Mouse (Mus musculus): ENCODE data around the gene A930018P22Rik. TPM values are rescaled to one million over a fixed set of nuclear protein-coding genes. Genes with fewer than 3 reads are reported as not detected.
"Not testable (repeated sequence)": the region's sequence is repeated elsewhere in the genome, so short reads cannot be mapped to it uniquely, and the experiment has no call there.

The A930018P22Rik gene
- polyA plus RNA-seq (2015; fragmentation: Nextera tagmentation; extraction: Ambion mirVana), result not detected in 2 replicates

GRCm38 (mm10) chr2:104122505-104123378 lies at the start of gene A930018P22Rik:
TSS of gene A930018P22Rik (plus strand) at chr2:104122769.
- ATAC-seq (ENCODE audit: low FRiP score), result peak; percentile 95
- Histone ChIP-seq H3K4me2 (peak within 1 kb of the TSS; percentile 91), H3K4me1 (replicated peaks) (peaks cover 8% of the 10 kb centered on the region), H3K36me3 (no peaks in the 10 kb centered on the region), H3K4me3 (peak within 1 kb of the TSS; percentile 69), H3K9me3 (no peaks in the 10 kb centered on the region), H3K27me3 (peaks cover 28% of the 10 kb centered on the region), H3K27ac (no peak within 1 kb of the TSS), H3K9ac (peak within 1 kb of the TSS; percentile 83)
- under 1% methylated on average over 74 of the region's 74 CpGs for WGBS

DNA sequence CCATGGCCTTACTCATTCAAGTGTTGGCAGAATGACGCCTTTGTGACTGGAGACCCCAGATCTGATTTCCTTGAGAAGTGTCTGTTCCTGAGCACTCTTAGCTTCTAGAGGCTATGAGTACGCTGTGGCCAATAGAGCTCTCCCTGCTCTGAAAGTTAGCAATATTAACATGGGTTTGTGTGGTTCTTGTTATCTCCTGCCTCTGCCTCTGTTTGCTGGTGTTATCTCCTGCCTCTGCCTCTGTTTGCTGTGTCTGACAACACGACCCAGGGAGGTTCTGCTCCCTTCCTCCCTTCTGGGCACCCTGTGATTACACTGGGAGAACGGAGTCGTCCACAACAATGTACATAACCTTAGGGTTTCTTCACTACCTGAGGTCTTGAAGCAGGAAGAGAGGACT lies 44.3 kb upstream of the A930018P22Rik start:
- not testable (repeated sequence) for ATAC-seq (ENCODE audit: low FRiP score); H3K4me2 ChIP-seq; H3K36me3 ChIP-seq; H3K9ac ChIP-seq; H3K27me3 ChIP-seq; H3K9me3 ChIP-seq; H3K4me3 ChIP-seq; H3K27ac ChIP-seq; H3K4me1 ChIP-seq (replicated peaks)
- WGBS, result 86% methylated on average over 5 of the region's 5 CpGs

- not testable (repeated sequence) for H3K27ac ChIP-seq; H3K4me2 ChIP-seq; H3K27me3 ChIP-seq; H3K4me1 ChIP-seq (replicated peaks); H3K9ac ChIP-seq; H3K9me3 ChIP-seq; H3K4me3 ChIP-seq; H3K36me3 ChIP-seq; ATAC-seq (ENCODE audit: low FRiP score)
- no CpG with 5 or more reads among the region's 1 CpGs for WGBS
Observed at GRCm38 (mm10) chr2:104081436-104082050, 41.0 kb upstream of the A930018P22Rik start.

GRCm38 (mm10) chr2:104082474-104082873 lies 40.1 kb upstream of the A930018P22Rik start:
- Histone ChIP-seq H3K4me1 (replicated peaks) (no peaks in the 10 kb centered on the region), H3K36me3 (no peaks in the 10 kb centered on the region), H3K9me3 (no peaks in the 10 kb centered on the region), H3K4me2 (no peak overlapping the region), H3K4me3 (no peak overlapping the region), H3K9ac (no peak overlapping the region), H3K27ac (no peak overlapping the region), H3K27me3 (no peaks in the 10 kb centered on the region)
- ATAC-seq (ENCODE audit: low FRiP score), result no peak

- H3K4me3 ChIP-seq; H3K27ac ChIP-seq; H3K36me3 ChIP-seq; H3K9me3 ChIP-seq; H3K4me1 ChIP-seq (replicated peaks); H3K4me2 ChIP-seq; H3K27me3 ChIP-seq; H3K9ac ChIP-seq; ATAC-seq (ENCODE audit: low FRiP score): not testable (repeated sequence)
Observed at GRCm38 (mm10) chr2:104084027-104084426, 38.5 kb upstream of the A930018P22Rik start.

GRCm38 (mm10) chr2:104087562-104087961 lies 35.0 kb upstream of the A930018P22Rik start:
- not testable (repeated sequence) for H3K36me3 ChIP-seq; H3K4me3 ChIP-seq; H3K27me3 ChIP-seq; H3K9me3 ChIP-seq; H3K4me1 ChIP-seq (replicated peaks); H3K27ac ChIP-seq; ATAC-seq (ENCODE audit: low FRiP score); H3K4me2 ChIP-seq; H3K9ac ChIP-seq
- 100% methylated on average over 1 of the region's 1 CpGs for WGBS

DNA sequence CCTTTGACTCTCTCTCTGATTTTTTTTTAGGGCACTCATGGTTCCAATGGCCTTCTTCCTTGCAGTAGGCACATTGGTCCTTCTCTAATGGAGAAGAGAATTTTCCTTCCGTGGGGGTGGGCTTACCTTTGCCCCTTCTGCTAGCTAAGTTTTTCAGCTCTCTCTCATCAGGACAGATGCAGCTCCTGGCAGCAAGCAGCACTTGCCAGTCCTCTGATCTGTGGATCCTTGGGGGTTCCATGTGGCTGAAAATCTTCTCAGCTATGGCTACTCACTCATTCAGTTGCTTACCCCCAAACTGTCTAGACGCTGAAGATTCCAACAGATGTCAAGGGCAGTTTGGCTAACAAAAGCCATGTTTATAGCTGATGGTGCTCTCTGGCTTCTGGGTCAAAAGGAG lies 29.3 kb upstream of the A930018P22Rik start:
- H3K27me3 ChIP-seq, result no peaks in the 10 kb centered on the region
- peaks cover 12% of the 10 kb centered on the region for H3K4me1 ChIP-seq (replicated peaks)
- no peak for ATAC-seq (ENCODE audit: low FRiP score)
- no peaks in the 10 kb centered on the region for H3K36me3 ChIP-seq
- H3K9me3 ChIP-seq, result no peaks in the 10 kb centered on the region
- no peak overlapping the region for H3K9ac ChIP-seq
- WGBS, result 87% methylated on average over 2 of the region's 2 CpGs
- H3K27ac ChIP-seq, result no peak overlapping the region
- no peak overlapping the region for H3K4me2 ChIP-seq
- H3K4me3 ChIP-seq, result no peak overlapping the region

- Histone ChIP-seq H3K4me3 (peak within 1 kb of the TSS; percentile 44), H3K9ac (peak within 1 kb of the TSS; percentile 70), H3K27me3 (no peaks in the 10 kb centered on the region), H3K4me1 (replicated peaks) (peaks cover 12% of the 10 kb centered on the region), H3K27ac (peak within 1 kb of the TSS; percentile 80), H3K36me3 (no peaks in the 10 kb centered on the region), H3K4me2 (peak within 1 kb of the TSS; percentile 67), H3K9me3 (no peaks in the 10 kb centered on the region)
- peak; percentile 89 for ATAC-seq (ENCODE audit: low FRiP score)
- WGBS, result 2% methylated on average over 15 of the region's 15 CpGs
Observed at GRCm38 (mm10) chr2:104095741-104096213, 26.8 kb upstream of the A930018P22Rik start, which contains the start of gene Cd59a. TSS of gene Cd59a (plus strand) at chr2:104095801.

DNA sequence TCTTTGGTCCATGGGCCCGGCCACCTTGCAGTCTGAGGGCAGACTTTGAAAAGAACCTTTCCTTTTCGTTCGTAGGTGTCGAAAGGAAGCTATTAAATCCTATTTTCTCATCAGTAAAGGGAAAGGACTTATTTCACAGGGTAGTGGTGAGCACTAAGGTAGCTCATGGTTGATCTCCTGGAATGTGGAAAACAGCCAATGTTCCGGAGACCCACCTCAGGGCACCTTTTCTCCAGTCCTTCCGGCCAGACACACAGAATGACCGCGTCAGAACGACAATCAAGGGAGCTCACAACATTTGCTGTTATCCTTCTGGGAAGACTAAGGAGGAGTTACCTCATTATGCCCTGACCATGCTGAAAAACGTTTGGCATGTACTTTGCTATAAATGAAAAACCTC lies 26.3 kb upstream of the A930018P22Rik start:
- H3K36me3 ChIP-seq, result no peaks in the 10 kb centered on the region
- peak overlapping the region; percentile 80 for H3K27ac ChIP-seq
- peak overlapping the region; percentile 70 for H3K9ac ChIP-seq
- no peaks in the 10 kb centered on the region for H3K9me3 ChIP-seq
- H3K4me2 ChIP-seq, result peak overlapping the region; percentile 67
- peak overlapping the region; percentile 44 for H3K4me3 ChIP-seq
- ATAC-seq (ENCODE audit: low FRiP score), result 0 out of 2 replicates have a peak, but pooled peaks have one; percentile 3
- H3K4me1 ChIP-seq (replicated peaks), result peaks cover 12% of the 10 kb centered on the region
- no peaks in the 10 kb centered on the region for H3K27me3 ChIP-seq
- 49% methylated on average over 10 of the region's 10 CpGs for WGBS

- Histone ChIP-seq H3K4me1 (replicated peaks) (peaks cover 12% of the 10 kb centered on the region), H3K4me2 (peak overlapping the region; percentile 67)
- H3K9me3 ChIP-seq; ATAC-seq (ENCODE audit: low FRiP score); H3K27ac ChIP-seq; H3K36me3 ChIP-seq; H3K9ac ChIP-seq; H3K4me3 ChIP-seq; H3K27me3 ChIP-seq: not testable (repeated sequence)
- WGBS, result 75% methylated on average over 1 of the region's 1 CpGs
Observed at GRCm38 (mm10) chr2:104096796-104097195, 25.8 kb upstream of the A930018P22Rik start.

- Histone ChIP-seq H3K4me2 (peak overlapping the region; percentile 6; the same call in 1 of the 2 replicates), H3K4me1 (replicated peaks) (peaks cover 12% of the 10 kb centered on the region)
- H3K27me3 ChIP-seq; H3K36me3 ChIP-seq; H3K4me3 ChIP-seq; H3K9me3 ChIP-seq; H3K27ac ChIP-seq; ATAC-seq (ENCODE audit: low FRiP score); H3K9ac ChIP-seq: not testable (repeated sequence)
- 97% methylated on average over 4 of the region's 4 CpGs for WGBS
Observed at GRCm38 (mm10) chr2:104097396-104097795, 25.2 kb upstream of the A930018P22Rik start.

- ATAC-seq (ENCODE audit: low FRiP score), result no peak
Observed at GRCm38 (mm10) chr2:104098529-104099230, 23.9 kb upstream of the A930018P22Rik start.

More at GRCm38 (mm10) chr2:104098529-104099230, 23.9 kb upstream of the A930018P22Rik start:
- Histone ChIP-seq H3K4me2 (no peak overlapping the region), H3K4me3 (no peak overlapping the region), H3K27me3 (no peaks in the 10 kb centered on the region), H3K9ac (no peak overlapping the region), H3K4me1 (replicated peaks) (peaks cover 12% of the 10 kb centered on the region), H3K9me3 (no peaks in the 10 kb centered on the region), H3K27ac (no peak overlapping the region), H3K36me3 (no peaks in the 10 kb centered on the region)
- WGBS, result 43% methylated on average over 3 of the region's 3 CpGs
